Mouse (Mus musculus) limb, embryonic 15.5 days (tissue): ENCODE measurements at regions not wholly inside any gene's neighbourhood (a gene's known extent, or its start where the extent isn't known, plus 50 kb on each side); places are given as distances from the start of the nearest gene placed in this dataset.
A peak's percentile ranks its signal among the peaks of the same experiment; 100 is the strongest.

Source experiments
- ATAC-seq: fragments of 200-750 bp; cut with Nextera tagmentation; 2 replicates; pipeline ENCODE4 v1.8.0; 2017; ENCODE audit warnings: low read depth, moderate TSS enrichment; ENCODE audit not compliant: insufficient number of reproducible peaks, low FRiP score, low TSS enrichment
- H3K27ac ChIP-seq: fragments of 300-500 bp; sonication (generic); 2 replicates; pipeline ENCODE4 v1.5.1; 2015; ENCODE audit warnings: moderate library complexity, mild to moderate bottlenecking, inconsistent platforms
- H3K27me3 ChIP-seq: fragments of 300-500 bp; sonication (generic); 2 replicates; pipeline ENCODE4 v1.6.1; 2015; ENCODE audit warnings: inconsistent platforms
- H3K36me3 ChIP-seq: fragments of 300-500 bp; sonication (generic); 2 replicates; pipeline ENCODE4 v1.6.1; 2015; ENCODE audit warnings: inconsistent platforms
- H3K4me1 ChIP-seq: fragments of 300-500 bp; sonication (generic); 2 replicates; pipeline ENCODE4 v1.6.1; 2015; ENCODE audit warnings: inconsistent platforms
- H3K4me2 ChIP-seq: fragments of 300-500 bp; sonication (generic); 2 replicates; pipeline ENCODE4 v1.6.1; 2015; ENCODE audit warnings: mild to moderate bottlenecking, inconsistent platforms
- H3K4me3 ChIP-seq: fragments of 300-500 bp; sonication (generic); 2 replicates; pipeline ENCODE4 v1.5.1; 2015; ENCODE audit warnings: mild to moderate bottlenecking, inconsistent platforms
- H3K9ac ChIP-seq: fragments of 300-500 bp; sonication (generic); 2 replicates; pipeline ENCODE4 v1.6.1; 2015; ENCODE audit warnings: inconsistent platforms
- H3K9me3 ChIP-seq: fragments of 300-500 bp; sonication (generic); 2 replicates; pipeline ENCODE4 v1.6.1; 2016; ENCODE audit warnings: inconsistent platforms
- WGBS: fragments of 180-500 bp; shearing (Covaris S2); methylation state at CpG from one replicate; pipeline ENCODE4 v1.1.7; 2015; 5-methylcytosine and 5-hydroxymethylcytosine counted together

DNA sequence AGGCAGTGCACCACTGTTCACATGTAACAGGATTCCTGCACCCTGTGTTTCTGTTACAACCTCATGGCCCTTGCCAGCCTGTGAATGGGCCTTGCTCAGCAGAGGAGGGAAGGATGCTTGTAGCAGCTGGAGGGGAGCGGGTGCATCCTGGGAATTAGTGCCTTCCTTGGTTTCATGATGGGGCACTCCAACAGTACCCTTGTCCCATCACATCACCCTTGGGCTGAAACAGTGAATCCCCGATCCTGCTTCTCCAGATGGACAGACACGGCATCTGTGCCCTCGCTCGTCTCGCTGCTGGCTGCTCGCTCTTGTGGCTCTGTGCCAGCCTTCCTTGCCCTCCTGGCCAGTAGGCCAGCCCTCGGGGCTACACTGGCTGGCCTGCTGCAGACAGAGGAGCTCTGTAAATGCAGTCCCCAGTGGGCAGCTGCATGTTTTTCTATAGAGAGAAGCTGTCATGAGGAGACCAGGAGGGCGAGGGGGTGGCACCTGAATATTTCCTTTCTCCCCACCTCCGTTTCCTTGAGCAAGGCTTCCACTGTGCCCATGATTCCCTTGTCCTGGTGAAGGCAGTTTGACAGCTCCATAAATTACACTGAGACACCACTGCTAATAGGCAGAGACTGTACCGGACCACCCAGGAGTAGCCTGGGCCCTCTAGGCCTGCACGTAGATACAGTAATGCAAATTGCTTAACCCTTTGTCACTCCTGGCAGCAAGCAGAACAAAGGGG, 104.6 kb upstream of the Tut7 start:
- Histone ChIP-seq H3K4me3 (no peak overlapping the region), H3K4me2 (no peak overlapping the region), H3K36me3 (no peaks in the 10 kb centered on the region), H3K27ac (0 out of 2 replicates have a peak overlapping the region, but pooled peaks have one; percentile 18), H3K4me1 (peaks cover 15% of the 10 kb centered on the region), H3K9ac (no peak overlapping the region), H3K27me3 (no peaks in the 10 kb centered on the region), H3K9me3 (no peaks in the 10 kb centered on the region)
- ATAC-seq, result no peak
- 35% methylated on average over 12 of the region's 12 CpGs for WGBS

DNA sequence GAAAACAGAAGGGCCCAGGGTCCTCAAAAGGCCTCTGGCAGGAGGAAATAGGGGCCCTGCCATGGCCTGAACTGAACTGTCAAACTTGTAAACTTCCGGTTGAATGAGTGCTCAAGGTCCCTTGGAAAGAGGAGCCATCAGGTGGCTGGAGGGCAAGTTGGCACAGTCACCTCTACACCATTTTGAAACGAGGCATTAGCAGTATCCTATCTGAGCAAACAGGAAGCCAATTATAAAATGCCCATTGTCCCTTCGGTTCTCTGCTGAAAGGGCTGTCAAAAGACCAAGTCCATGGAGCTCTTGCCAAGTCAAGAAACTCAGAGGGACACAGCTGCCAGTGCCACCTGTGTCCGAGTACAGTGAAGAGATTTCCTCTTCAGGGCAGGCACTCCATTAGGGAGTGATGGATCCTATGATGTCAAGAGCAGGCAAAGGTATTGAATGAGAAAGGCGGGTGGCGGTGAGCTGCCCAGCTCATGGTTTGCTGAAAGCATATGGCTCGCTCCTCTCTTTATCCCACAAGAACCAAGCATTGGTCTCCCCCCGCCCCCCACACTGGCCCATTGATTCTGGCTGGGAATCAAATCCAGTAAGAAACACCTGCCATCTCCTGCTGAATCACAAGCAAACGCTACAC, 103.0 kb upstream of the Tut7 start:
- Histone ChIP-seq H3K36me3 (no peaks in the 10 kb centered on the region), H3K4me3 (no peak overlapping the region), H3K27me3 (no peaks in the 10 kb centered on the region), H3K4me2 (no peak overlapping the region), H3K9me3 (no peaks in the 10 kb centered on the region), H3K4me1 (peaks cover 15% of the 10 kb centered on the region), H3K9ac (no peak overlapping the region), H3K27ac (peak overlapping the region; percentile 50; the same call in 1 of the 2 replicates)
- WGBS, result 70% methylated on average over 9 of the region's 9 CpGs
- ATAC-seq, result no peak

DNA sequence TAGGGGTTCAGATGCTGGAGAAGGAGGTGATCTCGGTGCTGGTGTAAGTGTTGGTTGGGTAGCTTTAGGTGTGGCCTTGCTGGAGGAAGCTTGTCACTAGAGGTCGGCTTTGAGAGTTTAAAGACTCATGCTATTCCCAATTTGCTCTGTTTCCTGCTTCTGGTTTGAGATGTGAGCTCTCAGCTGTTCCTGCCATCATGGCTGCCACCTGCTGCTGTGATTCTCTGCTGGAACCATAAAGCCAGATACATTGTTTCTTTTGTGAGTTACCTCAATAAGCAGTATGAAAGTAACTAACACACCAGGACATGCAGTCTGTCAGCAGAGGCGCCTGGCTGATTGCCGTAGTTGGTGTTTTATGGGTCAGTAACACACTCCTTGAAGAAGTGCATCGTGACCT, 94.2 kb upstream of the Tut7 start:
- no peak overlapping the region for H3K9ac ChIP-seq
- peak overlapping the region; percentile 57; the same call in 1 of the 2 replicates for H3K27ac ChIP-seq
- no peak overlapping the region for H3K4me3 ChIP-seq
- no peaks in the 10 kb centered on the region for H3K27me3 ChIP-seq
- ATAC-seq, result no peak
- H3K36me3 ChIP-seq, result no peaks in the 10 kb centered on the region
- H3K9me3 ChIP-seq, result no peaks in the 10 kb centered on the region
- H3K4me1 ChIP-seq, result no peaks in the 10 kb centered on the region; the same call in 1 of the 2 replicates
- no peak overlapping the region for H3K4me2 ChIP-seq
- 73% methylated on average over 5 of the region's 5 CpGs for WGBS

DNA sequence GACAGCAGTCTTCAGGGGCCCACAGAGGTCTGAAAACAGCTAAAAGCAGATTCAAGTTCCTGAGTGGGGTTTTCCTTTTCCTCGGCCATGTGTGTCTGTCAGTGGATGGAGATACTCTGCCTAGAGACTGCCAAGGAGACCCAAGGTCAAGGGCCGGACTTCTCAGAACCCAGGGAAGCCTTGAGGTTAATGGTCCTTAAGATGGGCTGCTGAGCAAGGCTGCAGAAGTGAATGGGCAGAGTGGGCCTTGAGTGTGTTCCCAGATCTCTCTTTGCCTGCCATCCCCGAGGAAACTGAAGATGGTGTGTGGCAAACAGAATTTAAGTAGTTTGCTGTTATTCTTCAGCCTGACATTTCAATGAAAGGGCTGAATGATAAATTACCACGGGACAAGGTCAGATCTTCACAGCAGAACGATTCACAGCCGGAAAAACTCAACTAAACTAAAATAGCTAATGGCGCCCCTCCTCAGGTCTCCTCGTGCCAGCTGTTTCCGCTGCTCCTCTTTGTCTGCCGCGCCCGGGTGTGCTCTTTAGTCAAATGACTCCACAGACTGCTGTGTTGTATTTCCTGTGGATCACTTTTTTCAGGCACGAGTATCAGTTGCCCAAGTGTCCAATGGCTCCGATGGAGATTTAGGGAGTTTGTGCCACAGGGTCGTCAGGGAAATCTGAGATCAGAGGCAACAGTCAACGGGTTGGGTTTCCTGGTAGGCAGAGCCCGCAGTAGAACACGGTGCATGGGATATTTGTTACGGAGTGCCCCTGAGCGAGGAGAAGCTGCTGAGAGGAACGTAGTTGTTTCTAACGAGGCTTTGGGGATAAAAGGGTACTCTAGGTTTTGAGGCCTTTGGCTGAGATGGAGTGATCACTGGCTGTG, 93.5 kb upstream of the Tut7 start:
- Histone ChIP-seq H3K27me3 (no peaks in the 10 kb centered on the region), H3K27ac (peak overlapping the region; percentile 57), H3K36me3 (no peaks in the 10 kb centered on the region), H3K9me3 (no peaks in the 10 kb centered on the region), H3K4me2 (no peak overlapping the region), H3K4me3 (no peak overlapping the region), H3K9ac (no peak overlapping the region), H3K4me1 (no peaks in the 10 kb centered on the region; the same call in 1 of the 2 replicates)
- no peak for ATAC-seq
- 76% methylated on average over 22 of the region's 22 CpGs for WGBS

DNA sequence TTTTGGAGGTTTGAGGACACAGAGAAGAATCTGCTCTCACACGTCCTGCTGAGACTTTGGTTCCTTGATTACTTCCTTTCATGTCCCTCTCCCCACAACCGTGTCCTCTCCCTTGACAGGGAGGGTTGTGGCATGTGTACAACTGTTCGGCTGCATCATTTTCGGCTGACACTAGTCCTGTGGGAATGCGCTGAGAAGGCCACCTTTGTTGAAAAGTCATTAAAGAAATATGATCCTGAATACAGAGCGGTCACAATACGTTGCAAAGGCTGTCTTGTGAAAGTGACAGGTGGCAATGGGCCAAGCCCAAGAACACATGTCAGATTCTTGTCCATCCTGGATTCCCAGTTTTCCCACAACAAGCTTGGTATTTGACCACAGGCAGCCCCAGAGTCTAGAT, 92.8 kb upstream of the Tut7 start:
- Histone ChIP-seq H3K36me3 (no peaks in the 10 kb centered on the region), H3K4me2 (no peak overlapping the region), H3K9ac (no peak overlapping the region), H3K27ac (no peak overlapping the region; the same call in 1 of the 2 replicates), H3K9me3 (no peaks in the 10 kb centered on the region), H3K4me3 (no peak overlapping the region), H3K27me3 (no peaks in the 10 kb centered on the region), H3K4me1 (peaks cover 3% of the 10 kb centered on the region)
- 68% methylated on average over 7 of the region's 7 CpGs for WGBS
- no peak for ATAC-seq

DNA sequence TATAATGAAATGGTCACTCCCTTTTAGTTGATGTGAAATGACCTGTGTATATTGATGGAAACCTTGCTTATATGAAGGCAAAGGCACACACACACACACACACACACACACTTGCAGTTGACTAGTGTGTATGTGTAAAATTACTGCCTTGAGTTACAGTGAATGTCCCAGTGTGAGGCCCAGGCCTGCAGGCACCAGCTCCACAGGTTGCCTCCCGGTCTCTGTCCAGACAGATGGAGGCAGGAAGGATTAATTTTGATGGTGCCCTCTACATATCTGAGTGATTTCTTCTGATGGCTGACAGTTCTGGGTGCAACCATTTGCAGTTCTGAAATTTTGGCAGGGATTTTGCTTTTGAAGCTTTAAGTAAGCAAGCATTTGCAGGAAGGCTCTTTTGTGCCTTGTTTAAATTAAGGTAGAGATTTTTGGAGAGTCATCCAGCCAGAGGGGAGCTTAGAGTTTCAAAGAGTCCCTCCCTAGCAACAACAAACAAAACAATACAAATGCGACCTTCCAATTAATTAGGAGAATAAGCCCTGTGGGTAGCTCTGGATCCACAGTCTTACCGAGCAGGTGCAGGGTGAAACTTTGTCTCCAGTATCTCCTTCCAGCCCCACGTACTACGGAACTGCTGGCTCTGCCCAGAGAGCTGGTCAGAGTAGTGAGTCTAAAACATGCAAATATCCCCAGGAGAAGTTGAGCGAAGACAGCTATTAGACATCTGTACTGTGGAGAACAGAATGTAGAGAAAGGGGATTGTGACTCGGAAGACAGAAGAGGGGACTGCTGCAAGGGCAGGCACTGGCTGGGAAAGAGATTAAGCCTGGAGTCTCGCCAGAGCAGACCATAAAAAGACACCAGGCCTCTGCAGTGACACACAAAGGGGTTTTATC, 87.5 kb upstream of the Tut7 start:
- no peaks in the 10 kb centered on the region for H3K27me3 ChIP-seq
- H3K4me3 ChIP-seq, result no peak overlapping the region
- H3K36me3 ChIP-seq, result no peaks in the 10 kb centered on the region
- H3K27ac ChIP-seq, result peak overlapping the region; percentile 34; the same call in 1 of the 2 replicates
- 38% methylated on average over 8 of the region's 8 CpGs for WGBS
- peaks cover 9% of the 10 kb centered on the region for H3K4me1 ChIP-seq
- H3K9me3 ChIP-seq, result no peaks in the 10 kb centered on the region
- H3K9ac ChIP-seq, result no peak overlapping the region
- H3K4me2 ChIP-seq, result no peak overlapping the region
- no peak for ATAC-seq

DNA sequence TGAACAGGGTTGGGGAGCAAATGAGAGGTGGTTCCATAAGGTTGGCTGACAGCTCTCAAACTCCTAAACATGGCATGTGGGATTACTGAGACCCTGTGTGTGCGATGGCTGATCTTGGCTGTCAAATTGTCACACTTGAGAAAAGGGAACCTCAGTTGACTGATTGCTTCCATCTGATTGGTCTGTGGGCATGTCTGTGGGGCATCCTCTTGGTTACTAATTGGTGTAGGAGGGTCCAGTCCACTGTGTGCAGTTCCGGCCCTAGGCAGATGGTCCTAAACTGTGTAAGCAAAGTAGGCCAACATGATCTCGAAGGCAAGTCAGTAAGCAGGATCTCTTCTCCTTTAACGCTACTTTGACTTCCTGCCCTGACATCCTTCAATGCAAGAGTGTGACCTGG, 86.5 kb upstream of the Tut7 start:
- ATAC-seq, result no peak
- 82% methylated on average over 4 of the region's 4 CpGs for WGBS
- no peak overlapping the region for H3K27ac ChIP-seq

DNA sequence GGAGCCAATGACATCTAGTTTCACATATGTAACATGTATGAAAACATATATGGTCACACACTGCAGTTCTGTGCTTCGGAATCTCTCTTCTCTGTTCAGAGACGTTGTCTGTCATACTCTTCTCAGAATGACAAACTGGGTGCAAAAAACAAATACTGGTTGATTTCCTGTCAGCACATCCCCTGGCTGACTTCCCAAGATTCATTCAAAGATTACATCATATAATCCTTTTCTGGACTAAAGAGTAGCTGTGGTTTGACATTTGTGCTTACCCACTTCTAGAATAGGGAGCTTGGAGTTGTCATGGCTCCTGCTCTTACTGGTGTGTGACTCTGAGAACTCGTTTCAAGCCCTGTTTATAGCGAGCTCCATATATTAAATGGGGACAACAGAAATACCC, 85.8 kb upstream of the Tut7 start:
- no peak for ATAC-seq
- H3K36me3 ChIP-seq, result no peaks in the 10 kb centered on the region
- no peak overlapping the region for H3K27ac ChIP-seq
- no peak overlapping the region for H3K9ac ChIP-seq
- H3K27me3 ChIP-seq, result no peaks in the 10 kb centered on the region
- no peak overlapping the region for H3K4me3 ChIP-seq
- no peak overlapping the region for H3K4me2 ChIP-seq
- 78% methylated on average over 4 of the region's 4 CpGs for WGBS
- no peaks in the 10 kb centered on the region for H3K9me3 ChIP-seq
- peaks cover 9% of the 10 kb centered on the region for H3K4me1 ChIP-seq

More for the DNA sequence above, 86.5 kb upstream of the Tut7 start:
- H3K9ac ChIP-seq, result no peak overlapping the region
- H3K4me3 ChIP-seq, result no peak overlapping the region
- H3K4me2 ChIP-seq, result no peak overlapping the region
- H3K9me3 ChIP-seq, result no peaks in the 10 kb centered on the region
- peaks cover 9% of the 10 kb centered on the region for H3K4me1 ChIP-seq
- no peaks in the 10 kb centered on the region for H3K27me3 ChIP-seq
- H3K36me3 ChIP-seq, result no peaks in the 10 kb centered on the region

DNA sequence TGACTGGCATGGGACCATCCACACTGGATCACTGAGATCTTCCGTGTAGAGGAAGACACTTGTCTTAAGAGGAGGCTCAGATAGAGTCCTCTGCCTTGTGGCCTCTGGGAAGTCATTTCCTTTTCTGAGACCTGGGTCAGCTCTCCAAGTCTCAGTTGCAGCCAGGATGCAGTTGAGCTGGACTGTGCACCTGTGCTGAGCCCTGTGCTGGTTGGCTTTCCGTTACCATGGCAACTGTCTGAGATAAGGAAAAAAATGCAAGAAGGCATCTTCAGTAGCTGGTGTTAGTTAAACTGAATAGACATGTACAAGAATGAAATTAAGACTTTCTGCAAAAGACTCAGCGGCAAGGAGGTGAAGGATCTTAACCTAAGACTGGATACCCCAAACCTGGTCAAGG, 82.5 kb upstream of the Tut7 start:
- Histone ChIP-seq H3K27me3 (no peaks in the 10 kb centered on the region), H3K9me3 (no peaks in the 10 kb centered on the region), H3K4me1 (peaks cover 3% of the 10 kb centered on the region), H3K4me2 (no peak overlapping the region), H3K9ac (no peak overlapping the region), H3K36me3 (no peaks in the 10 kb centered on the region), H3K4me3 (no peak overlapping the region), H3K27ac (no peak overlapping the region)
- no peak for ATAC-seq
- WGBS, result 88% methylated on average over 3 of the region's 3 CpGs

DNA sequence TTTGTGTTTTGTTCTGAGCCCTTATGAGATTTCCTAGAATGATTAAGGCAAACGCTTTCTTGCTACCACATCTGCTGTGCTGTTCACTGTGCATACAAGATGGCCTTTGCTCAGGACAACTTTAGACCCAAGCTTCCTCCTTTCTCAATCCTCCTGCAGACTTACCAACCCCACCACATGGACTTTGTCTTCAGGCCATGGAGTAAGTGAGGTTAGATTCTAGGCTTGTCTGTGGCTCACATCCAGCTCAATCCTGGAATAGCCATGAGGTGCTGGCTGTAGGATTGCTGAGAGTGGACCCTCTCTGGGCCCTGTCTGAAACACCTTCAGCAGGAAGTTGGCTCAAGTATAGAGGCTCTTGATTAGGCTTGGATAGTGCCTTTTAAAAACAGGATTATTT, 81.5 kb upstream of the Tut7 start:
- Histone ChIP-seq H3K9me3 (no peaks in the 10 kb centered on the region), H3K4me2 (no peak overlapping the region), H3K27ac (no peak overlapping the region), H3K4me1 (no peaks in the 10 kb centered on the region), H3K9ac (no peak overlapping the region), H3K4me3 (no peak overlapping the region), H3K27me3 (no peaks in the 10 kb centered on the region), H3K36me3 (no peaks in the 10 kb centered on the region)
- ATAC-seq, result no peak
- 90% methylated on average over 1 of the region's 1 CpGs for WGBS

DNA sequence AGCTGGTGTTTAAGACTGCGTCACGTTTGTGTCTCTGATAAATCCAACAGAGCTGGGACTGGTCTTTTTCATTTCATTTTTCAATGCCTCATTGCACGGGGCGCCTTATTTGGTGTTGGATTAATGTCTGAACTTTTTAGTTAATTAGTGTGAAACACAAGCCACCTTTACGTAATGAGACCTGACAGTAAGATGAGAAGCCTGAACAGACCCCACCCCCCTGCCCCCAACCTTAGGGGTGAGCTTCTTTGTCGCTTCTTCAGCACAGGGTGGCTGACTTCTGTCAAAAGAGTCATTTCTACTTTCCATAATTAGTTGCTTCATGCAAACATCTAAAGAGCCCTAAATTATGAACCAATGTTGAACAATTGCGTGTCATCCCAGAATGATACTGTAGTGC, 76.6 kb upstream of the Tut7 start:
- Histone ChIP-seq H3K4me3 (no peak overlapping the region), H3K9me3 (no peaks in the 10 kb centered on the region), H3K4me1 (no peaks in the 10 kb centered on the region), H3K9ac (no peak overlapping the region), H3K27ac (no peak overlapping the region), H3K36me3 (no peaks in the 10 kb centered on the region), H3K27me3 (no peaks in the 10 kb centered on the region), H3K4me2 (no peak overlapping the region)
- 75% methylated on average over 7 of the region's 7 CpGs for WGBS
- ATAC-seq, result no peak
